Mouse (Mus musculus) forebrain, embryonic 11.5 days (tissue): ENCODE results near the gene Cnnm3. TPM values are rescaled to one million over a fixed set of nuclear protein-coding genes. Genes with fewer than 3 reads are reported as not detected.

ENCODE experiments used
- ATAC-seq: fragments of 200-750 bp; cut with Nextera tagmentation; replicated peaks from 2 replicates; pipeline ENCODE4 v1.8.0; 2017; ENCODE audit warnings: moderate TSS enrichment; ENCODE audit not compliant: low FRiP score
- DNase-seq: peaks from one replicate; pipeline ENCODE4 v3.0.0-alpha.2; 2017; ENCODE audit warnings: low spot score
- H3K27ac ChIP-seq: fragments of 300-500 bp; sonication (generic); 2 replicates; pipeline ENCODE4 v1.5.1; 2014; ENCODE audit warnings: low read depth, low read length
- H3K27me3 ChIP-seq: fragments of 300-500 bp; sonication (generic); 2 replicates; pipeline ENCODE4 v1.6.1; 2014; ENCODE audit warnings: mild to moderate bottlenecking, low read length, mixed read lengths; ENCODE audit not compliant: control insufficient read depth, insufficient read depth
- H3K36me3 ChIP-seq: fragments of 300-500 bp; sonication (generic); 2 replicates; pipeline ENCODE4 v1.6.1; 2014; ENCODE audit warnings: mild to moderate bottlenecking, low read length, moderate library complexity, mixed read lengths; ENCODE audit not compliant: control insufficient read depth, insufficient read depth
- H3K4me1 ChIP-seq: fragments of 300-500 bp; sonication (generic); replicated peaks from 2 replicates; pipeline ENCODE4 v1.6.1; 2014; ENCODE audit warnings: low read length, mixed read lengths; ENCODE audit not compliant: control insufficient read depth, insufficient read depth
- H3K4me2 ChIP-seq: fragments of 300-500 bp; sonication (generic); 2 replicates; pipeline ENCODE4 v1.6.1; 2014; ENCODE audit warnings: low read depth, mild to moderate bottlenecking, low read length, moderate library complexity, mixed read lengths; ENCODE audit not compliant: severe bottlenecking
- H3K4me3 ChIP-seq: fragments of 300-500 bp; sonication (generic); 2 replicates; pipeline ENCODE4 v1.5.1; 2014; ENCODE audit warnings: low read depth, low read length
- H3K9ac ChIP-seq: fragments of 300-500 bp; sonication (generic); 2 replicates; pipeline ENCODE4 v1.6.1; 2014; ENCODE audit warnings: low read length
- H3K9me3 ChIP-seq: fragments of 300-500 bp; sonication (generic); 2 replicates; pipeline ENCODE4 v1.6.1; 2016; ENCODE audit warnings: low read length, mixed read lengths; ENCODE audit not compliant: control insufficient read depth
- WGBS: fragments of 180-500 bp; shearing (Covaris S2); extraction: QIAGEN DNeasy Blood & Tissue Kit; methylation state at CpG from one replicate; pipeline ENCODE4 v1.1.7; 2014; 5-methylcytosine and 5-hydroxymethylcytosine counted together
- microRNA-seq: library from miRNA; unstranded; fragments of <30 nt; microRNA quantifications from one replicate; pipeline ENCODE4, GENCODE M21; 2016; ENCODE audit not compliant: insufficient number of aligned reads
- polyA plus RNA-seq: library from polyadenylated mRNA; unstranded; fragments of >200 nt; fragmentation: Nextera tagmentation; extraction: Ambion mirVana; gene quantifications from 2 replicates; pipeline ENCODE4 v1.2.1, GENCODE M21; 2014

Cnnm3 gene
- polyA plus RNA-seq, 1 experiment from 2014 or later, result 6.8 TPM

GRCm38 (mm10) chr1:36576991-36577675, 65.5 kb downstream of the Cnnm3 start:
- no peak overlapping the region for H3K4me3 ChIP-seq
- H3K9ac ChIP-seq, result no peak overlapping the region
- DNase-seq (no peak), ATAC-seq (no peak)
- H3K27me3 ChIP-seq, result 0 out of 2 replicates have a peak, but pooled peaks cover 2% of the 10 kb centered on the region
- no peak overlapping the region for H3K4me2 ChIP-seq
- H3K4me1 ChIP-seq, result peaks cover 10% of the 10 kb centered on the region
- H3K27ac ChIP-seq, result no peak overlapping the region
- no peaks in the 10 kb centered on the region for H3K36me3 ChIP-seq
- WGBS, result 65% methylated on average over 6 of the region's 6 CpGs
- no peaks in the 10 kb centered on the region for H3K9me3 ChIP-seq

Small RNA genes within 50 kb of the gene (microRNA-seq; reads per million reads assigned to microRNA genes)
- not detected for gene Gm47280

Other genes with a start within 250 kb of the Cnnm3 start
- 0.16 and 0.47 TPM in 2 replicates for gene Neurl3, start 237.2 kb upstream of the Cnnm3 start, polyA plus RNA-seq
- gene Arid5a, start 204.1 kb upstream of the Cnnm3 start, polyA plus RNA-seq, result 2.5 and 3.3 TPM in 2 replicates
- 46.2 and 49.6 TPM in 2 replicates for gene Kansl3, start 142.7 kb upstream of the Cnnm3 start, polyA plus RNA-seq
- 1.4 and 1.9 TPM in 2 replicates for gene Fer1l5, start 139.6 kb upstream of the Cnnm3 start, polyA plus RNA-seq
- 37.4 and 40.9 TPM in 2 replicates for gene Lman2l, start 66.6 kb upstream of the Cnnm3 start, polyA plus RNA-seq
- 14.6 and 15.0 TPM in 2 replicates for gene Cnnm4, start 40.2 kb upstream of the Cnnm3 start, polyA plus RNA-seq
- 14.1 and 16.5 TPM in 2 replicates for gene Ankrd23, start 25.0 kb downstream of the Cnnm3 start, polyA plus RNA-seq
- gene Gm42417, start 27.6 kb downstream of the Cnnm3 start, polyA plus RNA-seq, result not detected in 2 replicates
- gene Ankrd39, start 35.6 kb downstream of the Cnnm3 start, polyA plus RNA-seq, result 18.7 and 20.8 TPM in 2 replicates
- gene Sema4c, start 46.5 kb downstream of the Cnnm3 start, polyA plus RNA-seq, result 2.9 and 3.3 TPM in 2 replicates
- gene Fam178b, start 171.3 kb downstream of the Cnnm3 start, polyA plus RNA-seq, result 0.43 TPM in 1 of 2 replicates, not detected in the other
- gene Cox5b, start 179.6 kb downstream of the Cnnm3 start, polyA plus RNA-seq, result 437 and 453 TPM in 2 replicates
- 0.17 TPM in 1 of 2 replicates, not detected in the other for gene 4933424G06Rik, start 198.3 kb downstream of the Cnnm3 start, polyA plus RNA-seq
- gene Actr1b, start 202.6 kb downstream of the Cnnm3 start, polyA plus RNA-seq, result 104 and 113 TPM in 2 replicates
- gene Zap70, start 249.9 kb downstream of the Cnnm3 start, polyA plus RNA-seq, result 0.37 and 0.44 TPM in 2 replicates